Mouse (Mus musculus) intestine, embryonic 15.5 days (tissue): ENCODE measurements around the gene Rbm19. TPM values are rescaled to one million over a fixed set of nuclear protein-coding genes. Genes with fewer than 3 reads are reported as not detected.

Experiments
- ATAC-seq: fragments of 200-750 bp; cut with Nextera tagmentation; 2 replicates; pipeline ENCODE4 v1.8.0; 2017; ENCODE audit warnings: moderate TSS enrichment, moderate library complexity
- H3K27ac ChIP-seq: fragments of 300-500 bp; sonication (generic); 2 replicates; pipeline ENCODE4 v1.5.1; 2015; ENCODE audit warnings: mild to moderate bottlenecking, inconsistent platforms
- H3K27me3 ChIP-seq: fragments of 300-500 bp; sonication (generic); replicated peaks from 2 replicates; pipeline ENCODE4 v1.6.1; 2015; ENCODE audit warnings: inconsistent platforms
- H3K36me3 ChIP-seq: fragments of 300-500 bp; sonication (generic); 2 replicates; pipeline ENCODE4 v1.6.1; 2015; ENCODE audit warnings: inconsistent platforms
- H3K4me1 ChIP-seq: fragments of 300-500 bp; sonication (generic); replicated peaks from 2 replicates; pipeline ENCODE4 v1.6.1; 2015; ENCODE audit warnings: inconsistent platforms
- H3K4me2 ChIP-seq: fragments of 300-500 bp; sonication (generic); replicated peaks from 2 replicates; pipeline ENCODE4 v1.6.1; 2015; ENCODE audit warnings: mild to moderate bottlenecking, inconsistent platforms
- H3K4me3 ChIP-seq: fragments of 300-500 bp; sonication (generic); replicated peaks from 2 replicates; pipeline ENCODE4 v1.5.1; 2015; ENCODE audit warnings: inconsistent platforms
- H3K9ac ChIP-seq: fragments of 300-500 bp; sonication (generic); 2 replicates; pipeline ENCODE4 v1.6.1; 2015; ENCODE audit warnings: inconsistent platforms
- H3K9me3 ChIP-seq: fragments of 300-500 bp; sonication (generic); 2 replicates; pipeline ENCODE4 v1.6.1; 2016; ENCODE audit warnings: inconsistent platforms
- WGBS: fragments of 180-500 bp; shearing (Covaris S2); methylation state at CpG from one replicate; pipeline ENCODE4 v1.1.7; 2015; 5-methylcytosine and 5-hydroxymethylcytosine counted together
- polyA plus RNA-seq: library from polyadenylated mRNA; unstranded; fragments of >200 nt; fragmentation: Nextera tagmentation; extraction: Ambion mirVana; gene quantifications from 2 replicates; pipeline ENCODE4 v1.2.1, GENCODE M21; 2015

The Rbm19 gene
- polyA plus RNA-seq, 1 experiment from 2014 or later: 25.8 TPM

DNA sequence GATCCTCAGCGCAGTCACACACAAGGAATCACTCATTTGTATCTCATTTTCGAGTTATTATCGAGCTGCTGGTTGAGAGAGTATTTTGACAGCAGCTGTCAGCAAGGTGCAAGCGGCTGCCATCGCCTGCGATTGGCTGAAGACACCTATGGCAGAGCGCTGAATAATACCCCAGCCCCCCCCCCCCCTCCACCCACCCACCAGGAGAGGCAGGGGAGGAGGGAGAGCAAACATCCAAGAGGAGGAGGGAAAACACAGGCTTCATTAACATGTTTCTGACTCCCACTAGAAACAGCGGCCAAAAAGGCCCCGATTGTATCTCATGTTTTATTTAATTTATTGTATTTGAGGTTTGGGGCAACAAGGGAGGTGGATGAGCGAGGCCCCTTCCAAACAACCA, 39.4 kb downstream of the Rbm19 start:
- H3K27me3 ChIP-seq: no peaks in the 10 kb centered on the region
- H3K4me1 ChIP-seq: peaks cover 13% of the 10 kb centered on the region; the same call in 1 of the 2 replicates
- H3K9me3 ChIP-seq: no peaks in the 10 kb centered on the region
- H3K36me3 ChIP-seq: 0 out of 2 replicates have a peak, but pooled peaks cover 6% of the 10 kb centered on the region
- 67% methylated on average over 10 of the region's 10 CpGs for WGBS
- H3K4me2 ChIP-seq: no peak overlapping the region
- no peak overlapping the region for H3K27ac ChIP-seq
- no peak overlapping the region for H3K4me3 ChIP-seq
- H3K9ac ChIP-seq: no peak overlapping the region
- ATAC-seq: no peak

- no peaks in the 10 kb centered on the region for H3K9me3 ChIP-seq
- peaks cover 13% of the 10 kb centered on the region; the same call in 1 of the 2 replicates for H3K4me1 ChIP-seq
- H3K4me2 ChIP-seq: no peak overlapping the region
- H3K4me3 ChIP-seq: no peak overlapping the region
- 0 out of 2 replicates have a peak, but pooled peaks cover 6% of the 10 kb centered on the region for H3K36me3 ChIP-seq
- no peak overlapping the region for H3K27ac ChIP-seq
- H3K9ac ChIP-seq: no peak overlapping the region
- H3K27me3 ChIP-seq: no peaks in the 10 kb centered on the region
- peak; percentile 44; the same call in 1 of the 2 replicates for ATAC-seq
- WGBS: 48% methylated on average over 21 of the region's 21 CpGs
These were observed 40.1 kb downstream of the Rbm19 start for GRCm38 (mm10) chr5:120156166-120156909.

GRCm38 (mm10) chr5:120157115-120157514, 40.9 kb downstream of the Rbm19 start:
- WGBS: 68% methylated on average over 3 of the region's 3 CpGs
- Histone ChIP-seq H3K4me3 (no peak overlapping the region), H3K27me3 (no peaks in the 10 kb centered on the region), H3K36me3 (0 out of 2 replicates have a peak, but pooled peaks cover 4% of the 10 kb centered on the region), H3K4me1 (peaks cover 13% of the 10 kb centered on the region; the same call in 1 of the 2 replicates), H3K4me2 (no peak overlapping the region), H3K27ac (no peak overlapping the region), H3K9ac (no peak overlapping the region), H3K9me3 (no peaks in the 10 kb centered on the region)
- no peak for ATAC-seq

DNA sequence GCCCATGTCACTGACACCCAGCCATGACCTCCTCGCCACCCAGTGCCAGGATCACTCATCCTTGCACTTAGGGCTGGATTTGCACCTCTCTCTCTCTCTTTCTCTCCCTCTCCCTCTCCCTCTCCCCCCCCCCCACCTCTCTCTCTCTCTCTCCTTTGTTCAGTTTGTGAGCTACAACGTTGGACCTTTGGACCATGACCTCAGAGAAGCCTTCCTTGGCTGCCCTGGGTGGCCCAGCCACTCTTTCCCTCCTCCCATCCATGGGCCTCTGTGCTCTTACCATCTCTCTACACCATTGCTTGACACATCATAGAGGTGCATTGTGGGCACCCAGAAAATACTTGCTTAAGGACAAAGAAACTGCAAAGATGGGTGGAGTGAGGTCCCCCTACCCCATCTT, 42.2 kb downstream of the Rbm19 start:
- 72% methylated on average over 2 of the region's 2 CpGs for WGBS
- H3K4me1 ChIP-seq: peaks cover 18% of the 10 kb centered on the region; the same call in 1 of the 2 replicates
- ATAC-seq: peak; percentile 26; the same call in 1 of the 2 replicates

GRCm38 (mm10) chr5:120160923-120161658, 44.8 kb downstream of the Rbm19 start:
- no peak overlapping the region for H3K9ac ChIP-seq
- no peaks in the 10 kb centered on the region for H3K9me3 ChIP-seq
- H3K27me3 ChIP-seq: no peaks in the 10 kb centered on the region
- no peak overlapping the region for H3K4me3 ChIP-seq
- peaks cover 24% of the 10 kb centered on the region for H3K4me1 ChIP-seq
- H3K4me2 ChIP-seq: no peak overlapping the region
- no peak for ATAC-seq
- H3K27ac ChIP-seq: no peak overlapping the region
- WGBS: 83% methylated on average over 8 of the region's 8 CpGs
- H3K36me3 ChIP-seq: no peaks in the 10 kb centered on the region

More for the DNA sequence above, 42.2 kb downstream of the Rbm19 start:
- Histone ChIP-seq H3K4me2 (no peak overlapping the region), H3K4me3 (no peak overlapping the region), H3K36me3 (no peaks in the 10 kb centered on the region), H3K9ac (no peak overlapping the region), H3K27me3 (no peaks in the 10 kb centered on the region), H3K27ac (no peak overlapping the region), H3K9me3 (no peaks in the 10 kb centered on the region)

DNA sequence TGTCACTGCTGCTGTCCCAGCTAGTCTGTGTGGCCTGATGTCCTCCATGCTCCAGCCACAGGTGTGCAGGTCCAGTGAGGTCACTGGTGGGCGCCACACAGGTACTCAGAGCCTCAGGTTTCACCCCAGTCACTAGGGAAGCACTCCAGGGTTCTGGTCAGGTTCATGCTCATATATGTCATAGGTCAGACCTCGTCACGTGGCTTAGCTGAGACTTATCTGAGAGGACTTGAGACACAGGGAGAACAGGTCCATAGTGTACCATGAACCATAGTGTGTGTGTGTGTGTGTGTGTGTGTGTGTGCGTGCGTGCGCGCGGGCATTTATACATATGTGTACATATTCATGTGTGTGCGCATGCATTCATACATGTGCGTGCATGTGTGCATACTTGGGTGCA, 46.4 kb downstream of the Rbm19 start:
- no peaks in the 10 kb centered on the region for H3K27me3 ChIP-seq
- peaks cover 21% of the 10 kb centered on the region for H3K4me1 ChIP-seq
- no peak overlapping the region for H3K4me3 ChIP-seq
- 94% methylated on average over 10 of the region's 10 CpGs for WGBS
- peak; percentile 39; the same call in 1 of the 2 replicates for ATAC-seq
- H3K9ac ChIP-seq: no peak overlapping the region
- no peak overlapping the region for H3K27ac ChIP-seq
- H3K36me3 ChIP-seq: no peaks in the 10 kb centered on the region
- no peak overlapping the region for H3K4me2 ChIP-seq
- no peaks in the 10 kb centered on the region for H3K9me3 ChIP-seq

- H3K4me2 ChIP-seq: no peak overlapping the region
- no peak overlapping the region for H3K9ac ChIP-seq
- no peaks in the 10 kb centered on the region for H3K9me3 ChIP-seq
- H3K4me3 ChIP-seq: no peak overlapping the region
- no peak for ATAC-seq
- 54% methylated on average over 6 of the region's 6 CpGs for WGBS
- no peak overlapping the region for H3K27ac ChIP-seq
- peaks cover 15% of the 10 kb centered on the region for H3K4me1 ChIP-seq
- no peaks in the 10 kb centered on the region for H3K27me3 ChIP-seq
- no peaks in the 10 kb centered on the region for H3K36me3 ChIP-seq
These were observed 47.2 kb downstream of the Rbm19 start for GRCm38 (mm10) chr5:120163428-120163827.

DNA sequence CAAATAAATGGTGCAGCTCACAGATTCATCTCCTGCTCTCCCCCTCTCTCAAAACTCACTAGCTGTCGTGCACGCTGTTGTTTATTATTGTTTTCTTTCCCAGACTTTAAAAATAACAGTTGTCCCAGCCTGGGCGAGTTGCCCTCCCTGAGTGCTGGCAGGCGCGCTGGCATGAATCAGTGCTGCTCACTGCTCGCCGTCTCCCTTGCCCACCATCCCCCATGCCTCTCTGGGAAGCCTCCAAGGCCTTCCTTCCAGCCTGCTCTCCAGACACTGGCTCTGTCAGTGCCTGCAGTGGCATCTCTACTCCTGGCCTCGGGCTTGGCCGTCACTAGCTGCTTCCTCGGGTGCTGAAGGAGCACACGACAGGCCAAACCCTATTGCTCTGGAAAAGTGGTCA, 48.2 kb downstream of the Rbm19 start:
- H3K36me3 ChIP-seq: no peaks in the 10 kb centered on the region
- WGBS: 61% methylated on average over 11 of the region's 11 CpGs
- H3K4me3 ChIP-seq: no peak overlapping the region
- H3K4me1 ChIP-seq: peaks cover 11% of the 10 kb centered on the region
- no peak overlapping the region for H3K27ac ChIP-seq
- H3K9ac ChIP-seq: no peak overlapping the region
- no peaks in the 10 kb centered on the region for H3K27me3 ChIP-seq
- no peak overlapping the region for H3K4me2 ChIP-seq
- ATAC-seq: no peak
- H3K9me3 ChIP-seq: no peaks in the 10 kb centered on the region

GRCm38 (mm10) chr5:120165061-120165942, 49.0 kb downstream of the Rbm19 start:
- no peaks in the 10 kb centered on the region for H3K27me3 ChIP-seq
- H3K9me3 ChIP-seq: no peaks in the 10 kb centered on the region
- H3K4me1 ChIP-seq: peaks cover 11% of the 10 kb centered on the region
- no peak overlapping the region for H3K9ac ChIP-seq
- H3K4me2 ChIP-seq: no peak overlapping the region
- no peak overlapping the region for H3K27ac ChIP-seq
- ATAC-seq: peak; percentile 39
- H3K4me3 ChIP-seq: no peak overlapping the region
- no peaks in the 10 kb centered on the region for H3K36me3 ChIP-seq
- WGBS: 53% methylated on average over 9 of the region's 9 CpGs

DNA sequence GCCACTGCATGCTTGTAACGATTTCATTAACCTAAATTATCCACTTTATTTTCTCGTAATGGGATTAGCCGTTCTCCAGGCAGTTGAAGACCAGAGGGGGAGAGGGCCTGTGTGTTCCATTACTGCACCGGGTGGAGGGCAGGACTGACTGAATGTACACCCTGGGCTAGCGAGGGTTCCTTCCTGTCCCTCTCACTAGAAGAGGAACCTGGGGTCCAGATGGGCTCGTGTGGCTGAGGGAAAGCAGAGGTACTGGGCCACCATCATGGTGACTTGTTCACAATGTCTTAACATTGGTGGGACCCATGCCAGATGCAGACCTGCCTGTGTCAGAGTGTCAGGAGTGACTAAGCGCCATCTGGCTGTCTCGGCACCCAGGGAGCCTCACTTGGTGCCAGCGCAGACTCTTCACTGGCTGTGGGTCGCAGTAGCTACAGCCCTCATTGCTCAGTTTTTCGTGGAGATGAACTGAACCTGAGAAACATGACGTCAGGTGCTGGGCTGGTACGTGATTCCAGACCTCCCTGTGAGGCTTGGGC, 51.6 kb downstream of the Rbm19 start:
- no peak overlapping the region for H3K4me2 ChIP-seq
- no peak overlapping the region for H3K27ac ChIP-seq
- peaks cover 15% of the 10 kb centered on the region for H3K4me1 ChIP-seq
- H3K27me3 ChIP-seq: no peaks in the 10 kb centered on the region
- no peak for ATAC-seq
- H3K4me3 ChIP-seq: no peak overlapping the region
- no peak overlapping the region for H3K9ac ChIP-seq
- no peaks in the 10 kb centered on the region for H3K9me3 ChIP-seq
- WGBS: 80% methylated on average over 13 of the region's 13 CpGs
- no peaks in the 10 kb centered on the region for H3K36me3 ChIP-seq

GRCm38 (mm10) chr5:120171865-120172728, 55.8 kb downstream of the Rbm19 start:
- Histone ChIP-seq H3K9ac (no peak overlapping the region), H3K9me3 (no peaks in the 10 kb centered on the region), H3K4me1 (peaks cover 4% of the 10 kb centered on the region; the same call in 1 of the 2 replicates), H3K4me2 (peak overlapping the region; percentile 30), H3K4me3 (no peak overlapping the region), H3K27me3 (no peaks in the 10 kb centered on the region), H3K36me3 (no peaks in the 10 kb centered on the region), H3K27ac (peak overlapping the region; percentile 23; the same call in 1 of the 2 replicates)
- WGBS: 53% methylated on average over 18 of the region's 18 CpGs
- peak; percentile 81 for ATAC-seq
